Mouse (Mus musculus) gastrocnemius, postnatal 25 days (tissue): ENCODE data around the gene Zfc3h1. TPM values are rescaled to one million over a fixed set of nuclear protein-coding genes. Genes with fewer than 3 reads are reported as not detected.

Experiments
- DNase-seq: peaks from one replicate; pipeline ENCODE4 v3.0.0; 2022
- long read RNA-seq, 2 experiments: library from polyadenylated mRNA; stranded (forward); transcript quantifications; one replicate each; pipeline ENCODE4 v2.0.0; 2021
- total RNA-seq, 2 experiments: library from RNA; stranded (reverse); gene quantifications; 1 replicate in 1 of 2; 2 replicates in 1 of 2; pipeline ENCODE4 v1.2.3; 2021

The Zfc3h1 gene
- total RNA-seq = 10 to 100 TPM in 1 of 2 experiments, 1 to 10 TPM in 1; 9.4 to 11.0 TPM
- long read RNA-seq, experiment 1 = 0 reads
- long read RNA-seq, experiment 2, partial matches to known transcripts = 0 of 1 reads
- long read RNA-seq, experiment 2, other reads (novel, unspliced or antisense) = 1 of 1 reads

GRCm38 (mm10) chr10:115384221-115385017 lies at the start of gene Zfc3h1, which contains the start of gene Thap2:
TSS of gene Zfc3h1 (plus strand) at chr10:115384959.
TSS of gene Thap2 (minus strand) at chr10:115384443.
- peak; percentile 97 for DNase-seq

- no peak for DNase-seq
Observed at GRCm38 (mm10) chr10:115336901-115337300, 47.9 kb upstream of the Zfc3h1 start.

GRCm38 (mm10) chr10:115339820-115340328 lies 44.9 kb upstream of the Zfc3h1 start:
- no peak for DNase-seq

GRCm38 (mm10) chr10:115342771-115343425 lies 41.9 kb upstream of the Zfc3h1 start:
- no peak for DNase-seq

- DNase-seq = no peak
Observed at GRCm38 (mm10) chr10:115346444-115346843, 38.3 kb upstream of the Zfc3h1 start.

- DNase-seq = no peak
Observed at GRCm38 (mm10) chr10:115348131-115348530, 36.6 kb upstream of the Zfc3h1 start.

GRCm38 (mm10) chr10:115349029-115349428 lies 35.7 kb upstream of the Zfc3h1 start:
- DNase-seq = no peak

- DNase-seq = no peak
Observed at GRCm38 (mm10) chr10:115349509-115349908, 35.2 kb upstream of the Zfc3h1 start.

- no peak for DNase-seq
Observed at GRCm38 (mm10) chr10:115350810-115351397, 33.9 kb upstream of the Zfc3h1 start.

- DNase-seq = no peak
Observed at GRCm38 (mm10) chr10:115354553-115354952, 30.2 kb upstream of the Zfc3h1 start.

- no peak for DNase-seq
Observed at GRCm38 (mm10) chr10:115355016-115355415, 29.7 kb upstream of the Zfc3h1 start.

GRCm38 (mm10) chr10:115356106-115356505 lies 28.7 kb upstream of the Zfc3h1 start:
- DNase-seq = no peak

GRCm38 (mm10) chr10:115358216-115358919 lies 26.4 kb upstream of the Zfc3h1 start:
- DNase-seq = no peak

GRCm38 (mm10) chr10:115359066-115359465 lies 25.7 kb upstream of the Zfc3h1 start:
- DNase-seq = no peak

GRCm38 (mm10) chr10:115361840-115362622 lies 22.7 kb upstream of the Zfc3h1 start, which contains the start of gene Tmem19:
TSS of gene Tmem19 (minus strand) at chr10:115362501.
- peak; percentile 97 for DNase-seq

GRCm38 (mm10) chr10:115362623-115362964 lies 22.2 kb upstream of the Zfc3h1 start:
- no peak for DNase-seq

- DNase-seq = no peak
Observed at GRCm38 (mm10) chr10:115363151-115363550, 21.6 kb upstream of the Zfc3h1 start.

- no peak for DNase-seq
Observed at GRCm38 (mm10) chr10:115381506-115382084, 3.2 kb upstream of the Zfc3h1 start.

GRCm38 (mm10) chr10:115382846-115383643 lies 1.7 kb upstream of the Zfc3h1 start:
- DNase-seq = no peak
